Mouse (Mus musculus): ENCODE results near the gene Lrrc72. TPM values are rescaled to one million over a fixed set of nuclear protein-coding genes. Genes with fewer than 3 reads are reported as not detected.

Gene Lrrc72
- total and polyA plus RNA-seq, 3 experiments, result not detected

- Histone ChIP-seq H3K27me3 (replicated peaks) (no peaks in the 10 kb centered on the region), H3K4me2 (ENCODE audit: insufficient read depth, low read depth, poor library complexity, severe bottlenecking) (peak overlapping the region; percentile 90), H3K4me1 (ENCODE audit: control insufficient read depth in 1 of 2, insufficient read depth in 2 of 2) (peaks cover 5 to 16% of the 10 kb centered on the region in 2 experiments; a peak in 3 of 4 replicates), H3K9ac (ENCODE audit: insufficient read depth, low read depth) (no peak overlapping the region; the same call in 1 of the 2 replicates), H3K4me3 (replicated peaks in 1 of 3; ENCODE audit: low read depth in 2 of 3, low read length in 2 of 3, poor library complexity in 1 of 3) (peak overlapping the region in 1 of 3 experiments; percentile 35), H3K36me3 (replicated peaks in 1 of 2; ENCODE audit: control insufficient read depth in 1 of 2, insufficient read depth in 1 of 2, low read length in 1 of 2) (no peaks in the 10 kb centered on the region), H3K79me2 (replicated peaks; ENCODE audit: control insufficient read depth, extremely low read depth, insufficient read depth, poor library complexity, severe bottlenecking) (no peaks in the 10 kb centered on the region), H3K27ac (ENCODE audit: insufficient read depth, low read depth) (no peak overlapping the region), H3K9me3 (replicated peaks; ENCODE audit: low read length) (no peaks in the 10 kb centered on the region)
- dilution Hi-C loops (cut with MboI; ENCODE audit: extremely low pct_ligation_motif_present, extremely low pct_unique_long_range_greater_than_20kb, low sequenced_read_pairs) (no loop called here), in situ Hi-C loops (cut with MboI; ENCODE audit: low pct_ligation_motif_present, low pct_unique_long_range_greater_than_20kb, low sequenced_read_pairs) (loop anchor here (10.0 kb wide), 1 partner anchor 458 kb away; no protein-coding TSS in a partner anchor)
- no peak for DNase-seq (ENCODE audit: extremely low read depth)
- TF ChIP-seq SMC3 (IDR thresholded peaks at IDR 0.05; ENCODE audit: low read depth, low read length), result no peak
- peak; percentile 5; the same call in 1 of the 2 replicates for TF ChIP-seq BHLHE40 (IDR thresholded peaks at IDR 0.05; ENCODE audit: low read depth, low read length)
Observed at GRCm38 (mm10) chr12:36216905-36217304, 36.3 kb downstream of the Lrrc72 start.

- H3K36me3 ChIP-seq (replicated peaks in 1 of 2; ENCODE audit: control insufficient read depth in 1 of 2, insufficient read depth in 1 of 2, low read length in 1 of 2), result no peaks in the 10 kb centered on the region
- dilution Hi-C loops (cut with MboI; ENCODE audit: extremely low pct_ligation_motif_present, extremely low pct_unique_long_range_greater_than_20kb, low sequenced_read_pairs) (no loop called here), in situ Hi-C loops (cut with MboI; ENCODE audit: low pct_ligation_motif_present, low pct_unique_long_range_greater_than_20kb, low sequenced_read_pairs) (loop anchor here (10.0 kb wide), 1 partner anchor 459 kb away; no protein-coding TSS in a partner anchor)
- H3K4me1 ChIP-seq (ENCODE audit: control insufficient read depth in 1 of 2, insufficient read depth in 2 of 2), result peaks cover 5 to 16% of the 10 kb centered on the region in 2 experiments; a peak in 3 of 4 replicates
- no peaks in the 10 kb centered on the region for H3K27me3 ChIP-seq (replicated peaks)
- H3K4me2 ChIP-seq (ENCODE audit: insufficient read depth, low read depth, poor library complexity, severe bottlenecking), result peak overlapping the region; percentile 90
- no peak overlapping the region for H3K9ac ChIP-seq (ENCODE audit: insufficient read depth, low read depth)
- DNase-seq (ENCODE audit: extremely low read depth), result no peak
- no peak overlapping the region for H3K27ac ChIP-seq (ENCODE audit: insufficient read depth, low read depth)
- H3K4me3 ChIP-seq (replicated peaks in 1 of 3; ENCODE audit: low read depth in 2 of 3, low read length in 2 of 3, poor library complexity in 1 of 3), result no peak overlapping the region
- no peaks in the 10 kb centered on the region for H3K9me3 ChIP-seq (replicated peaks; ENCODE audit: low read length)
- TF ChIP-seq USF1 (IDR thresholded peaks at IDR 0.05; ENCODE audit: low read depth, low read length) (no peak), E2F4 (IDR thresholded peaks at IDR 0.05; ENCODE audit: insufficient replicate concordance, low read depth, low read length) (no peak), RCOR1 (conservative IDR thresholded peaks at IDR 0.05; ENCODE audit: low read depth, low read length) (no peak), HCFC1 (IDR thresholded peaks at IDR 0.05; ENCODE audit: low read depth, low read length) (no peak), CTCF (conservative IDR thresholded peaks at IDR 0.05 in 1 of 2, IDR thresholded peaks at IDR 0.05 in 1 of 2; ENCODE audit: low read depth in 2 of 2, low read length in 2 of 2) (no peak), MAZ (IDR thresholded peaks at IDR 0.05; ENCODE audit: low read depth, low read length) (no peak), SMC3 (IDR thresholded peaks at IDR 0.05; ENCODE audit: low read depth, low read length) (no peak), UBTF (IDR thresholded peaks at IDR 0.05; ENCODE audit: low read depth, low read length) (no peak), POLR2A (IDR thresholded peaks at IDR 0.05; ENCODE audit: low read depth, low read length) (no peak), TCF12 (IDR thresholded peaks at IDR 0.05; ENCODE audit: low read depth, low read length) (no peak), JUND (conservative IDR thresholded peaks at IDR 0.05; ENCODE audit: low read depth, low read length) (no peak), ZKSCAN1 (IDR thresholded peaks at IDR 0.05; ENCODE audit: borderline replicate concordance, low read depth, low read length) (no peak), POLR2AphosphoS2 (IDR thresholded peaks at IDR 0.05; ENCODE audit: low read depth, low read length) (no peak), NRF1 (IDR thresholded peaks at IDR 0.05; ENCODE audit: low read depth, low read length) (no peak)
- H3K79me2 ChIP-seq (replicated peaks; ENCODE audit: control insufficient read depth, extremely low read depth, insufficient read depth, poor library complexity, severe bottlenecking), result no peaks in the 10 kb centered on the region
Observed at GRCm38 (mm10) chr12:36216230-36216629, 37.0 kb downstream of the Lrrc72 start.
